Mouse (Mus musculus) MEL (cell line): ENCODE data around the gene Zfp260. TPM values are rescaled to one million over a fixed set of nuclear protein-coding genes. Genes with fewer than 3 reads are reported as not detected.

Experiments used
- DNase-seq: peaks from one replicate; pipeline ENCODE4 v3.0.0; 2011; ENCODE audit warnings: low read depth, low spot score
- H3K27ac ChIP-seq: 2 replicates; pipeline ENCODE4 v1.5.1; 2012; ENCODE audit warnings: low read depth, mild to moderate bottlenecking, control low read depth, low read length, moderate library complexity; ENCODE audit not compliant: control insufficient read depth
- H3K27me3 ChIP-seq, 2 experiments: fragments of 150-350 bp in 1 of 2; sonication (generic) in 1 of 2; 2 replicates each; pipeline ENCODE4 v1.6.1; 2012; ENCODE audit warnings: low read length in 2 of 2, mild to moderate bottlenecking in 2 of 2, improper control_type of control experiment in 1 of 2, moderate library complexity in 1 of 2; ENCODE audit not compliant: insufficient read depth in 2 of 2, control insufficient read depth in 1 of 2
- H3K36me3 ChIP-seq, 2 experiments: 2 replicates each; pipeline ENCODE4 v1.6.1; 2012 to 2014; ENCODE audit warnings: low read length in 2 of 2, improper control_type of control experiment in 1 of 2, inconsistent platforms in 1 of 2, mild to moderate bottlenecking in 1 of 2; ENCODE audit not compliant: insufficient read depth in 2 of 2, control insufficient read depth in 1 of 2
- H3K4me1 ChIP-seq, 2 experiments: fragments of 150-350 bp in 1 of 2; sonication (generic) in 1 of 2; 2 replicates each; pipeline ENCODE4 v1.6.1; 2012; ENCODE audit warnings: low read length in 2 of 2, improper control_type of control experiment in 1 of 2, mild to moderate bottlenecking in 1 of 2; ENCODE audit not compliant: insufficient read depth in 2 of 2, control insufficient read depth in 1 of 2
- H3K4me3 ChIP-seq, 2 experiments: fragments of 150-350 bp in 1 of 2; sonication (generic) in 1 of 2; 2 replicates each; pipeline ENCODE4 v1.5.1; 2012; ENCODE audit warnings: low read depth in 2 of 2, low read length in 2 of 2, mild to moderate bottlenecking in 2 of 2, moderate library complexity in 2 of 2, control low read depth in 1 of 2, improper control_type of control experiment in 1 of 2; ENCODE audit not compliant: control insufficient read depth in 1 of 2, insufficient read depth in 1 of 2
- H3K79me2 ChIP-seq: 2 replicates; pipeline ENCODE4 v1.6.1; 2012; ENCODE audit warnings: mild to moderate bottlenecking, low read length, moderate library complexity; ENCODE audit not compliant: control insufficient read depth, poor library complexity, insufficient read depth
- H3K9ac ChIP-seq: 2 replicates; pipeline ENCODE4 v1.6.1; 2012; ENCODE audit warnings: low read depth, mild to moderate bottlenecking, control low read depth, low read length, moderate library complexity; ENCODE audit not compliant: control insufficient read depth, poor library complexity, severe bottlenecking
- H3K9me3 ChIP-seq: fragments of 150-350 bp; sonication (generic); replicated peaks from 2 replicates; pipeline ENCODE4 v1.6.1; 2012; ENCODE audit warnings: mild to moderate bottlenecking, low read length, improper control_type of control experiment, moderate library complexity; ENCODE audit not compliant: insufficient read depth
- SMC3 ChIP-seq: IDR thresholded peaks from 2 replicates; pipeline ENCODE4 v1.6.1; 2011; ENCODE audit warnings: low read depth, low read length, improper control_type of control experiment
- polyA plus RNA-seq, 2 experiments: library from polyadenylated mRNA; stranded (reverse) in 1 of 2; unstranded in 1 of 2; fragments of >175 nt in 1 of 2; fragments of >200 nt in 1 of 2; gene quantifications; 2 replicates each; pipeline versions ENCODE4 v1.2.1 to v1.2.4; 2012; ENCODE audit warnings: low replicate concordance in 2 of 2, low read depth in 1 of 2; ENCODE audit not compliant: insufficient read length in 2 of 2, insufficient read depth in 1 of 2, missing spikeins in 1 of 2
- total RNA-seq: library from RNA; depleted of rRNA; stranded (reverse); fragments of 300-350 nt; gene quantifications from 2 replicates; pipeline ENCODE4 v1.2.3, GENCODE M21; 2012; rRNA removed

The Zfp260 gene
- total and polyA plus RNA-seq, 3 experiments = 4.8 to 5.5 TPM; not detected in 1

GRCm38 (mm10) chr7:30155507-30155906, 60.9 kb downstream of the Zfp260 start:
- Histone ChIP-seq H3K36me3 (peaks cover 0 to 7% of the 10 kb centered on the region in 2 experiments; a peak in 2 of 4 replicates), H3K27ac (no peak overlapping the region), H3K4me3 (no peak overlapping the region)

More at GRCm38 (mm10) chr7:30155507-30155906, 60.9 kb downstream of the Zfp260 start:
- H3K9me3 ChIP-seq = 0 out of 2 replicates have a peak, but pooled peaks cover 3% of the 10 kb centered on the region
- no peaks in the 10 kb centered on the region for H3K79me2 ChIP-seq
- no peaks in the 10 kb centered on the region for H3K27me3 ChIP-seq
- no peak for DNase-seq
- no peaks in the 10 kb centered on the region for H3K4me1 ChIP-seq
- no peak for TF ChIP-seq SMC3
- H3K9ac ChIP-seq = no peak overlapping the region

Other genes starting within 250 kb of the Zfp260 start
- gene Zfp940, start 241.1 kb upstream of the Zfp260 start, total RNA-seq = 8.8 and 13.7 TPM in 2 replicates
- gene Zfp940, start 241.1 kb upstream of the Zfp260 start, polyA plus RNA-seq = 1 to 10 TPM in 1 of 2 experiments, not detected in 1; 8.4 TPM
- gene Zfp420, start 234.8 kb upstream of the Zfp260 start, total RNA-seq = 4.2 and 8.1 TPM in 2 replicates
- 1 to 10 TPM in 1 of 2 experiments, not detected in 1; 3.2 TPM for gene Zfp420, start 234.8 kb upstream of the Zfp260 start, polyA plus RNA-seq
- 4.3 and 4.9 TPM in 2 replicates for gene Zfp27, start 188.2 kb upstream of the Zfp260 start, total RNA-seq
- gene Zfp27, start 188.2 kb upstream of the Zfp260 start, polyA plus RNA-seq = 1 to 10 TPM in 1 of 2 experiments, not detected in 1; 5.0 TPM
- gene Zfp383, start 186.6 kb upstream of the Zfp260 start, total RNA-seq = 0.78 and 0.89 TPM in 2 replicates
- gene Zfp383, start 186.6 kb upstream of the Zfp260 start, polyA plus RNA-seq = 1 to 10 TPM in 1 of 2 experiments, not detected in 1; 1.4 TPM
- 3.5 and 4.8 TPM in 2 replicates for gene Zfp74, start 140.7 kb upstream of the Zfp260 start, total RNA-seq
- 1 to 10 TPM in 1 of 2 experiments, not detected in 1; 9.4 TPM for gene Zfp74, start 140.7 kb upstream of the Zfp260 start, polyA plus RNA-seq
- gene Zfp568, start 110.8 kb upstream of the Zfp260 start, total RNA-seq = 12.5 and 14.3 TPM in 2 replicates
- gene Zfp568, start 110.8 kb upstream of the Zfp260 start, polyA plus RNA-seq = 100 to 1,000 TPM in 1 of 2 experiments, 10 to 100 TPM in 1; 15.4 to 141 TPM
- gene Zfp14, start 43.4 kb upstream of the Zfp260 start, total RNA-seq = 0.16 and 0.39 TPM in 2 replicates
- under 1 TPM in 1 of 2 experiments, not detected in 1; 0.25 TPM for gene Zfp14, start 43.4 kb upstream of the Zfp260 start, polyA plus RNA-seq
- 2.2 and 2.4 TPM in 2 replicates for gene Zfp82, start 21.9 kb upstream of the Zfp260 start, total RNA-seq
- gene Zfp82, start 21.9 kb upstream of the Zfp260 start, polyA plus RNA-seq = 1 to 10 TPM in 1 of 2 experiments, not detected in 1; 2.0 TPM
- 0.62 TPM in 1 of 2 replicates, not detected in the other for gene Gm26920, start 4.4 kb upstream of the Zfp260 start, total RNA-seq
- gene Gm26920, start 4.4 kb upstream of the Zfp260 start, polyA plus RNA-seq = not detected
- gene Zfp566, start 4.2 kb upstream of the Zfp260 start, total RNA-seq = 7.3 and 8.0 TPM in 2 replicates
- 1 to 10 TPM in 1 of 2 experiments, not detected in 1; 8.0 TPM for gene Zfp566, start 4.2 kb upstream of the Zfp260 start, polyA plus RNA-seq
- 3.9 and 8.2 TPM in 2 replicates for gene Zfp382, start 27.2 kb downstream of the Zfp260 start, total RNA-seq
- 1 to 10 TPM in 1 of 2 experiments, not detected in 1; 7.1 TPM for gene Zfp382, start 27.2 kb downstream of the Zfp260 start, polyA plus RNA-seq
- gene Zfp146, start 75.0 kb downstream of the Zfp260 start, total RNA-seq = 30.6 and 35.5 TPM in 2 replicates
- gene Zfp146, start 75.0 kb downstream of the Zfp260 start, polyA plus RNA-seq = 10 to 100 TPM in 1 of 2 experiments, not detected in 1; 38.9 TPM
- 8.9 and 9.9 TPM in 2 replicates for gene Cox7a1, start 89.4 kb downstream of the Zfp260 start, total RNA-seq
- 10 to 100 TPM in 1 of 2 experiments, not detected in 1; 11.1 TPM for gene Cox7a1, start 89.4 kb downstream of the Zfp260 start, polyA plus RNA-seq
- gene Capns1, start 104.0 kb downstream of the Zfp260 start, total RNA-seq = 31.7 and 38.3 TPM in 2 replicates
- gene Capns1, start 104.0 kb downstream of the Zfp260 start, polyA plus RNA-seq = 100 to 1,000 TPM in 1 of 2 experiments, not detected in 1; 354 TPM
- 109 and 128 TPM in 2 replicates for gene Polr2i, start 137.2 kb downstream of the Zfp260 start, total RNA-seq
- gene Polr2i, start 137.2 kb downstream of the Zfp260 start, polyA plus RNA-seq = 100 to 1,000 TPM in 1 of 2 experiments, not detected in 1; 118 TPM
- gene Tbcb, start 137.5 kb downstream of the Zfp260 start, total RNA-seq = 54.8 and 55.0 TPM in 2 replicates
- gene Tbcb, start 137.5 kb downstream of the Zfp260 start, polyA plus RNA-seq = 10 to 100 TPM in 1 of 2 experiments, not detected in 1; 72.6 TPM
- gene Ovol3, start 140.9 kb downstream of the Zfp260 start, total RNA-seq = not detected in 2 replicates
- gene Ovol3, start 140.9 kb downstream of the Zfp260 start, polyA plus RNA-seq = under 1 TPM in 1 of 2 experiments, not detected in 1; 0.17 TPM
- gene Thap8, start 185.3 kb downstream of the Zfp260 start, total RNA-seq = 0.42 and 0.73 TPM in 2 replicates
- under 1 TPM in 1 of 2 experiments, not detected in 1; 0.46 TPM for gene Thap8, start 185.3 kb downstream of the Zfp260 start, polyA plus RNA-seq
- 4.9 and 6.5 TPM in 2 replicates for gene Wdr62, start 185.6 kb downstream of the Zfp260 start, total RNA-seq
- 10 to 100 TPM; 30.5 to 44.8 TPM for gene Wdr62, start 185.6 kb downstream of the Zfp260 start, polyA plus RNA-seq
- not detected in 2 replicates for gene Clip3, start 197.0 kb downstream of the Zfp260 start, total RNA-seq
- under 1 TPM in 1 of 2 experiments, not detected in 1; 0.19 TPM for gene Clip3, start 197.0 kb downstream of the Zfp260 start, polyA plus RNA-seq
- gene Alkbh6, start 213.9 kb downstream of the Zfp260 start, total RNA-seq = 15.0 and 16.2 TPM in 2 replicates
- gene Alkbh6, start 213.9 kb downstream of the Zfp260 start, polyA plus RNA-seq = 10 to 100 TPM in 1 of 2 experiments, not detected in 1; 24.6 TPM
- gene Syne4, start 220.0 kb downstream of the Zfp260 start, total RNA-seq = 0.31 and 0.42 TPM in 2 replicates
- under 1 TPM in 1 of 2 experiments, not detected in 1; 0.82 TPM for gene Syne4, start 220.0 kb downstream of the Zfp260 start, polyA plus RNA-seq
- gene E130208F15Rik, start 227.0 kb downstream of the Zfp260 start, total RNA-seq = 0.92 and 0.96 TPM in 2 replicates
- 1 to 10 TPM in 1 of 2 experiments, not detected in 1; 3.2 TPM for gene E130208F15Rik, start 227.0 kb downstream of the Zfp260 start, polyA plus RNA-seq
- 4.3 and 4.5 TPM in 2 replicates for gene Sdhaf1, start 229.1 kb downstream of the Zfp260 start, total RNA-seq
- 1 to 10 TPM in 1 of 2 experiments, not detected in 1; 8.1 TPM for gene Sdhaf1, start 229.1 kb downstream of the Zfp260 start, polyA plus RNA-seq